Mouse (Mus musculus) small intestine, adult 2 months (tissue): ENCODE measurements around the gene March7. TPM values are rescaled to one million over a fixed set of nuclear protein-coding genes. Genes with fewer than 3 reads are reported as not detected.

ENCODE experiments used
- H3K27ac ChIP-seq: fragments of 200-500 bp; 2 replicates; pipeline ENCODE4 v1.5.1; 2012; ENCODE audit warnings: low read depth, low read length, control low read depth, inconsistent platforms; ENCODE audit not compliant: insufficient read depth
- H3K27me3 ChIP-seq: fragments of 200-500 bp; 2 replicates; pipeline ENCODE4 v1.6.1; 2012; ENCODE audit warnings: mild to moderate bottlenecking, moderate library complexity, low read length, inconsistent platforms; ENCODE audit not compliant: control insufficient read depth, insufficient read depth
- H3K36me3 ChIP-seq: fragments of 200-500 bp; 2 replicates; pipeline ENCODE4 v1.6.1; 2012; ENCODE audit warnings: mild to moderate bottlenecking, low read length, control low read depth, inconsistent platforms; ENCODE audit not compliant: control insufficient read depth, insufficient read depth
- H3K4me1 ChIP-seq: fragments of 200-500 bp; 2 replicates; pipeline ENCODE4 v1.6.1; 2012; ENCODE audit warnings: low read length, inconsistent platforms, mixed read lengths; ENCODE audit not compliant: control insufficient read depth, insufficient read depth, insufficient read length
- H3K4me3 ChIP-seq: fragments of 200-500 bp; 2 replicates; pipeline ENCODE4 v1.5.1; 2012; ENCODE audit warnings: low read depth, mild to moderate bottlenecking, control low read depth, inconsistent platforms, low read length, moderate library complexity
- CTCF ChIP-seq: fragments of 200-500 bp; IDR thresholded peaks from 2 replicates; pipeline ENCODE4 v1.5.1; 2012; ENCODE audit warnings: low read depth, mild to moderate bottlenecking, control low read depth, inconsistent platforms, low read length, moderate library complexity, mixed read lengths; ENCODE audit not compliant: insufficient replicate concordance, insufficient read length; ENCODE audit errors: extremely low read depth
- POLR2A ChIP-seq: fragments of 200-500 bp; IDR thresholded peaks from 2 replicates; pipeline ENCODE4 v1.6.1; 2012; ENCODE audit warnings: low read depth, mild to moderate bottlenecking, control low read depth, inconsistent platforms, low read length, moderate library complexity
- WGBS: fragments of 180-500 bp; shearing (Covaris S2); methylation state at CpG from one replicate; pipeline ENCODE4 v1.1.7; 2018; 5-methylcytosine and 5-hydroxymethylcytosine counted together
- polyA plus RNA-seq: library from polyadenylated mRNA; depleted of rRNA; stranded (reverse); fragments of >200 nt; gene quantifications from 2 replicates; pipeline ENCODE4 v1.2.3, GENCODE M21; 2012; rRNA removed

March7 gene
- polyA plus RNA-seq, 1 experiment, result 4.4 TPM

GRCm38 (mm10) chr2:60285107-60285617 is 75.5 kb downstream of the March7 start:
- peaks cover 5% of the 10 kb centered on the region; the same call in 1 of the 2 replicates for H3K4me1 ChIP-seq
- no peaks in the 10 kb centered on the region for H3K27me3 ChIP-seq
- TF ChIP-seq CTCF (no peak), POLR2A (no peak)
- no peaks in the 10 kb centered on the region for H3K36me3 ChIP-seq
- WGBS, result 44% methylated on average over 8 of the region's 8 CpGs
- no peak overlapping the region for H3K4me3 ChIP-seq
- H3K27ac ChIP-seq, result peak overlapping the region; percentile 15

- WGBS, result 82% methylated on average over 4 of the region's 4 CpGs
- H3K27me3 ChIP-seq, result no peaks in the 10 kb centered on the region
- H3K4me1 ChIP-seq, result no peaks in the 10 kb centered on the region; the same call in 1 of the 2 replicates
- peaks cover 1% of the 10 kb centered on the region; the same call in 1 of the 2 replicates for H3K36me3 ChIP-seq
- H3K27ac ChIP-seq, result no peak overlapping the region
- TF ChIP-seq POLR2A, result no peak
- TF ChIP-seq CTCF, result no peak
- no peak overlapping the region for H3K4me3 ChIP-seq
Measured at GRCm38 (mm10) chr2:60288606-60289005, 78.9 kb downstream of the March7 start.

GRCm38 (mm10) chr2:60289451-60289850 is 79.8 kb downstream of the March7 start:
- Histone ChIP-seq H3K27ac (no peak overlapping the region), H3K36me3 (peaks cover 3% of the 10 kb centered on the region; the same call in 1 of the 2 replicates), H3K27me3 (no peaks in the 10 kb centered on the region), H3K4me3 (no peak overlapping the region), H3K4me1 (no peaks in the 10 kb centered on the region; the same call in 1 of the 2 replicates)
- no peak for TF ChIP-seq POLR2A
- TF ChIP-seq CTCF, result no peak
- WGBS, result 15% methylated on average over 1 of the region's 1 CpGs

GRCm38 (mm10) chr2:60291381-60291780 is 81.7 kb downstream of the March7 start:
- 91% methylated on average over 4 of the region's 4 CpGs for WGBS

GRCm38 (mm10) chr2:60298266-60298665 is 88.6 kb downstream of the March7 start:
- no peak overlapping the region for H3K27ac ChIP-seq
- 79% methylated on average over 3 of the region's 3 CpGs for WGBS
- H3K4me3 ChIP-seq, result no peak overlapping the region
- H3K4me1 ChIP-seq, result peaks cover 3% of the 10 kb centered on the region; the same call in 1 of the 2 replicates
- H3K27me3 ChIP-seq, result no peaks in the 10 kb centered on the region
- TF ChIP-seq POLR2A, result no peak
- H3K36me3 ChIP-seq, result peaks cover 16% of the 10 kb centered on the region; the same call in 1 of the 2 replicates

More at GRCm38 (mm10) chr2:60291381-60291780, 81.7 kb downstream of the March7 start:
- Histone ChIP-seq H3K4me3 (no peak overlapping the region), H3K36me3 (peaks cover 3% of the 10 kb centered on the region; the same call in 1 of the 2 replicates), H3K27ac (no peak overlapping the region), H3K27me3 (no peaks in the 10 kb centered on the region), H3K4me1 (no peaks in the 10 kb centered on the region)
- TF ChIP-seq POLR2A (no peak), CTCF (no peak)

- peaks cover 18% of the 10 kb centered on the region; the same call in 1 of the 2 replicates for H3K36me3 ChIP-seq
- TF ChIP-seq POLR2A, result no peak
- TF ChIP-seq CTCF, result no peak
- 29% methylated on average over 2 of the region's 2 CpGs for WGBS
Measured at GRCm38 (mm10) chr2:60299323-60299722, 89.6 kb downstream of the March7 start.

More at GRCm38 (mm10) chr2:60299323-60299722, 89.6 kb downstream of the March7 start:
- Histone ChIP-seq H3K27ac (no peak overlapping the region), H3K27me3 (no peaks in the 10 kb centered on the region), H3K4me1 (peaks cover 3% of the 10 kb centered on the region; the same call in 1 of the 2 replicates), H3K4me3 (no peak overlapping the region)

Other genes with a start within 250 kb of the March7 start
- 4.0 and 9.9 TPM in 2 replicates for gene Baz2b, start within 50 bp of the March7 start, polyA plus RNA-seq
- 21.9 and 29.1 TPM in 2 replicates for gene Cd302, start 74.6 kb downstream of the March7 start, polyA plus RNA-seq
- 2.1 and 4.4 TPM in 2 replicates for gene Ly75, start 173.4 kb downstream of the March7 start, polyA plus RNA-seq